Mouse (Mus musculus) liver, adult 2 months (tissue): ENCODE measurements around the gene Fgfr4.

Experiments
- CTCF ChIP-seq: fragments of 200-500 bp; IDR thresholded peaks from 2 replicates; pipeline ENCODE4 v1.5.1; 2011; ENCODE audit warnings: low read depth, low read length, control low read depth
- POLR2A ChIP-seq: fragments of 200-500 bp; IDR thresholded peaks from 2 replicates; pipeline ENCODE4 v1.6.1; 2011; ENCODE audit warnings: low read length, control low read depth; ENCODE audit not compliant: insufficient read depth; ENCODE audit errors: extremely low read depth

DNA sequence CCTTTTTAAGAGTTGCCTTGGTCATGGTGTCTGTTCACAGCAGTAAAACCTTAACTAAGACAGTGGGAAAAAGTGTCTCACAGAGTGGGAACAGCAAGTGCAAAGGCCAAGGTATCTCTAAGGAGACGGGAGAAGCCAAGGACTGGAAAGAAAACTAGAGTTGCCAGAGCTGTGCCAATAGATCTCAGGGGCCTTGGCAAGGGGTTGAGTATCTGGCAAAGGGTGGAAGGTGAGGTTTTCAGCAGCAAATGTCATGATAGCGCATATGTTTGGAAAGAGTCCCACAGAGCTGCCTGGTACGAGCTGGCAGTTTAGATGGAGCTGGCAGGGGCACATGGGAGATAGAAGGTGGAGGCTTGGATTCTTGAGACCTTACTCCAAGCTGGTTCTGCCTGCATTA lies 27.2 kb downstream of the Fgfr4 start:
- no peak for TF ChIP-seq CTCF
- TF ChIP-seq POLR2A = no peak
